Mouse (Mus musculus): Measurements from ENCODE around the gene Me1.

The Me1 gene

DNA sequence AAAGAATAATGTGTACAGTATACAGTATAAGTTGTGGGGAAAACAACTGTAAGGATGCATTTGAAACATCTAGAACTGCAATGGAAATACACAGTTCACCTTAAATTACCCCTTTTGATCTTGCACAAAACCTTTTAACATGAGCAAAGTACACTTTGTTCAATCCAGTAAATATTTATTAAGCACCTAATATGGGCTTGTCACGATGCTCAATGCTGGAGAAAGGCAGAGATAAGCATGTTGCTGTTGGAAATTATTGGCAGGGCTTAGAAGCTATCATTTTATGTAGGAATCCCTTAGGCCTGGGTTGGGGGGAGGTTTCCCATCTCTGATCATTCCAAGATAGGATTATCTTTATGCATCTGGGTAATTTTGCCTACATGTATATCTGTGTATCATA lies 11.7 kb upstream of the Me1 start:
- no peak for DNase-seq (ENCODE audit: low spot score)

DNA sequence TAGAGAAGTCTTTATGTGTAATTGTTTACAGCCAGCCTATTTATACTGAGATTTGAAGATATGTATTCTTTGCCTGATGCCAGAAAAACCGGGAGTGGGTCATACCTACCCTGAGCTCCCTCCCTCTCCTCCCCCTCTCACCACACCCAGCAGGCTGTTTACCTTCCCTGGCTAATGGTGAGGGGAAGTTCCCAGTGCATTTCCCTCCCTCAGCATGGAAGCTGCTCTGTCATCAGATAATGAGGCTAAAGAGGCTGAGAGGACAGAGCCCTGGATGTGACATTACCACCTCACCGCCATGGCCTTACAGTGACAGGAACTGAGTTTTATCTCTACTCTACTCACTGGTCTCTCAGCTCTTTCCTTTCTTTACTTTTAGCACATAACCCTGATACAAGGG lies 6.1 kb upstream of the Me1 start:
- peak; percentile 34 for DNase-seq (ENCODE audit: low spot score)

- DNase-seq (ENCODE audit: low spot score): no peak
Observed at GRCm38 (mm10) chr9:86701264-86701663, 5.5 kb upstream of the Me1 start.

DNA sequence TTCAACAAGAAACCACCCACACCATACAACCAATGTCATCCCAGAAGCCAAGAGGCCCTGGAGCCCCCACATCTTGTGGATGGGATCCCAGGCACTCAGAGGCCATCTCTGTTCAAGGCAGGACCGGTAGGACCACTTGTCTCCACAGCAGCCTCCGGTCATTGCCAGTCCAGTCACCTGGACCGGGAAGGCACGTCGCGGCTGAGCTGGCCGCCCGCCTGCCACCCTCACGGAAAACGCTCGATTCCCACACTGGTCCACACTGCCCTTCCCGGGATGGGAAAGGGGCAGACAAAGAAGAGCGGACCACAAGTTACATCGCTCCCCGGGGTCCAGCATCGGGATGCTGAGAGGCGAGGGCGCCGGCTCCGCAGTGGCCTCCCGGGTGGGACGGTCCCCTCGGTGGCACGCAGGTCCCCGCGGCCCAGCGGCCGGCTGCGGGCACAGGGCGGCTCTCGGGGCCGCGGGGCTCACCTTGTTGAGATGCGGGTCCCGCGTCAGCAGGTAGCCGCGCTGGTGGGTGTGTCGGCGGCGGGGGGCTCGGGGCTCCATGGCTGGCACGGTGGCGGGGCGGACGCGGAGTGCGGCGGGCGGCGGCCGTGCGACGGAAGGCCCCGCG lies 445 bp downstream of the Me1 start:
- DNase-seq (ENCODE audit: low spot score): peak; percentile 27

DNA sequence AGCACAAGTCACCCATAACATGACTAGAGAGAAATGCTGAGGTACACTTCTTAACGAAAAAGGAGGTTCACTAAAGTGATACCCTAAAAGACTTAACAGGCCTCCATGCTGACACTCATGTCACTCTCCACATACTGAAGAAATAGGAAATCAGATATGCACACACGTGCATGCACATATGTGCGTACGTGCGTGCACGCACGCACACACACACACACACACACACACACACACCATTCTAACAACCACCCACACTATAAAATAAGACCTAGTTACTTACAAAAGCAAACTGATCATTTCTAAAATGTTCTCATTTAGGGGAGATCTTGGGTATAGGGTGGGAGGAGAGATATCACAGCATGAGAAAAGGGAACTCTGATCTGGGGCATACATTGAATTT lies 1.1 kb downstream of the Me1 start:
- DNase-seq (ENCODE audit: low spot score): no peak

DNA sequence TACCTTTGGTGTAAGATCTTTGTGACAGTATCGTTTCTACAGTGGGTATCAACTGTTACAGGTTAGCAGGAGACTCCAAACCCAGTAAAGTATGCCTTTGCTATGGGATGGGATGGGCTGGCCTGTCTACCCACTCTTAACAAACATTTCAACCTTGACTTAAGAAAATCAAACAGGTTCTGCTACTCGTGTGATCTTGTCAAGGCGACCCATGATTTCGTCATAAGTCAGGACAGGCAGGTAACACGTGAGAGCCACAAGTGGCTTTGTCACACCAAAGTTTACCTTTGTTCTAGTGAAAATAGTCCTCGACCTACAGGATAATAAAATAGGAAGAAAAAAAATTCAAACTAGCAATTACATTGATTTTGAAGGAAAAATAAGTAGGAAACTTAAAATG lies 1.8 kb downstream of the Me1 start:
- no peak for DNase-seq (ENCODE audit: low spot score)

DNA sequence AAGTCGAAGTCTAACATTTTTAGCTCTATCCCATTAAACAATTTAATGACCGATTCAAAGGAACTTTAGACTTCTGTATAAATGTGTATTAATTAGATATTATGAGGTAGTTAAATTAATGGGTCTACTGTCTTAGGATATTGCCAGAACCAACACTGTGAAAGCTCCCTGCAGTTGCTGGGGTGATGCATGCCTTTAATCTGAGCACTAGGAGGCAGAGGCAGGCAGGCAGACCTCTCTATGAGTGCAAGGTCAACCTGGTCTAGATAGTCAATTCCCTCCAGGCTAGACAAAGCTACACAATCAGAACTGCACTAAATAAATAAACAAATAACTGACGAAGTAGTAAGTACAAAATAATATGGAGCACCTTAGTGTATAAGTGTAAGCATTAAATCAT lies 3.1 kb downstream of the Me1 start:
- DNase-seq (ENCODE audit: low spot score): no peak

- no peak for DNase-seq (ENCODE audit: low spot score)
Observed at GRCm38 (mm10) chr9:86692251-86692650, 3.5 kb downstream of the Me1 start.

- no peak for DNase-seq (ENCODE audit: low spot score)
Observed at GRCm38 (mm10) chr9:86691101-86691500, 4.7 kb downstream of the Me1 start.

GRCm38 (mm10) chr9:86683713-86684209 lies 12.0 kb downstream of the Me1 start:
- DNase-seq (ENCODE audit: low spot score): no peak

DNA sequence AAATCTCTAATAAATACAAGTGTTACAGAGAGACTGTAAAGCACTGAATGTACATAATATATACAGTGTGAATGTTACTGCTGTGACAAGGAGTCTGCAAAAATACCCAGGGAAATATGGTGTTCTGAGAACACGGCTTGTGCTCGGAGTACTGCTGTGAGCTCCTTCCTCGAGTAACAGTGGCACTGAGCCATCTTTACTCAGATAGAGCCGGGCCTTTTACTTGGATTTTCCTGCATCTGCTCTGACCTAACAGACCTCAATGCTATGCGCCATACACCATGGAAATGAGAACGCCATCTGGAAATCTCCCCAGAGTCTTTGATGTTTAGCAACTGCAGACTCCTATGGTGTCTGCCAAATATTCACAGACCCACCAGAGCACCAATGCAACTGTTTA lies 12.9 kb downstream of the Me1 start:
- no peak for DNase-seq (ENCODE audit: low spot score)

- DNase-seq (ENCODE audit: low spot score): no peak
Observed at GRCm38 (mm10) chr9:86682278-86682677, 13.5 kb downstream of the Me1 start.

DNA sequence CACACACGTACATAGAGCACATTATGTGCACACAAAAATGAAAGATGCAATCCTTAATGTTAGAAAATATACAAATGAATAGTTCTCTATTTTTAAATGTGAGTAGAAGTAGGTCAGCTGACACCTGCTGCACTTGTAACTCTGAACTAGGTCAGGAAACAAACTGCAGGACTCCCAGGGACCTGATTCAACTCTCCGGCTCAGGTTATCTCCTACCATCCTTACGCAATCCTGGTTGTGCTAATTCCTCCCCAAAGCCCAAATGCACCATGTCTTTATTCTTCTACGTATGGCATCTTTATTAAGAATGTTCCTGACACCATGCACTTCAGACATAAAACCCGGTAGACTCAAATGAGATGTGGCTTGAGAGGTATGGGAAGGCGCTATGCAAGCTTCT lies 15.3 kb downstream of the Me1 start:
- no peak for DNase-seq (ENCODE audit: low spot score)

GRCm38 (mm10) chr9:86679843-86680417 lies 15.8 kb downstream of the Me1 start:
- DNase-seq (ENCODE audit: low spot score): no peak

DNA sequence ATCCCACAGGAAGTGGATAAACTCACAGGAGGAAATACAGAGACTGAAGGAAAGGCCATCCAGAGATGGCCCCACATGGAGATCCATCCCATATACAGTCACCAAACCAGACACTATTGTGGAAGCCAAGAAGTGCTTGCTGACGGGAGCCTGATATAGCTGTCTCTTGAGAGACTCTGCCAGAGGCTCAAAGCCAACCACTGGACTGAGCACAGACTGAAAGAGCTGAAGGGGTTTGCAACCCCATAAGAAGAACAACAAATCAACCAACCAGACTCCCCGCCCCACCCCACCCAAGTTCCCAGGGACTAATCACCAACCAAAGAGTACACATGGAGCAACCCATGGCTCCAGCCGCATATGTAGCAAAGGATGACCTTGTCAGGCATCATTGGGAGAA lies 19.5 kb downstream of the Me1 start:
- no peak for DNase-seq (ENCODE audit: low spot score)

- no peak for DNase-seq (ENCODE audit: low spot score)
Observed at GRCm38 (mm10) chr9:86675426-86675825, 20.3 kb downstream of the Me1 start.

DNA sequence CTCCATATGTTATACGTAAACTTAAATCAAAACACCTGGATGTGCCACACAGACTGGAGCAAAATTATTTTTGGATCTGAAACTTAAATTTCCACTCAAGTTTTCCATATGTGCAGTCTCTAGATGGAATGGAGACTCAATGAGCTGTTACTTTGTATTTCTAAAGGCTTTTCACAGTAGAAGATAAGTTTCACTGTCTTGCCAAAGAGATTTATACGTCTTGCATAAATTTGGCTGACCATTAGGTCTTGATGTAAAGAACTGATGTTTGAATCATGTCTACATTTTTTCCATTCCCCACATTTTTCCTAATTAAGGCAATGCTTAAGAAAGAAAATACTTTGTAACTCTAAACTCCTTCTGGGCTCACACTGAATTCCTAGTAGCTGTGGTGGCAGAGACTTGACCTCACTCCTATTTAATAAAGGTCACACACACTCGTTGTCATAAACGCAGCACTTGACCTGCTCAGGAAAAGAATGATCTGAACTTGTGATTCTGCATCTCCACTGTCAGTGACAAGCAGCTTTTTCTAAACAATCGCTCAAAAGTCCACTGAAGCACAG lies 22.8 kb downstream of the Me1 start:
- no peak for DNase-seq (ENCODE audit: low spot score)

- DNase-seq (ENCODE audit: low spot score): no peak
Observed at GRCm38 (mm10) chr9:86668590-86669252, 27.0 kb downstream of the Me1 start.

DNA sequence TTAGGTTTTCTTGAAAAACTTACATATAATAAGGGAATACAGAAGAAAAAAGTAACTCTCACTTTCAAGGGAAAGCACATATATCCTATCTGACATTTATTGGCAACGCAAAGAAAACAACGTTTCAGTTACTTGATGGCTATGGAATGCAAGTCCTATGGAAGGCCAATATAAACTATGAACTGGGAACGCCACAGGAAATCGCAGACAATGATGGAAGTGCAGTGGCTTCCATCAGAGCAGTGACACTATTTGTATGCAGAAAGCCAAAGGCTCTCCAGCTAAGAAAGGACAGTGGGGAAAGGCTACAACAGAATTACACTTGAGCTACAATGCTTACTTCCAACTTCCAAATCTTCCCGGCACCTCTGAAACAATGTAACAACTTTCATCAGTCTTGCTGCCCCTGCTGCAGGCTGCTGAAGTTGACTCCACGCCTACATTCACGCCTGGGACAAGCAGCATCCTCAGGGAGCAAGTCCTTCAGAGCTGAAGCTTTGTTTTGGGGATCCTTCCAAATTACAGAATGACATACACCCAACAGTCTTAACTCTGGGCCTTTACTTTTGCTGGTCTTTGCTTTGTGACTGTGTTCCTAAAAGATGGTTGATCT lies 28.5 kb downstream of the Me1 start:
- no peak for DNase-seq (ENCODE audit: low spot score)

DNA sequence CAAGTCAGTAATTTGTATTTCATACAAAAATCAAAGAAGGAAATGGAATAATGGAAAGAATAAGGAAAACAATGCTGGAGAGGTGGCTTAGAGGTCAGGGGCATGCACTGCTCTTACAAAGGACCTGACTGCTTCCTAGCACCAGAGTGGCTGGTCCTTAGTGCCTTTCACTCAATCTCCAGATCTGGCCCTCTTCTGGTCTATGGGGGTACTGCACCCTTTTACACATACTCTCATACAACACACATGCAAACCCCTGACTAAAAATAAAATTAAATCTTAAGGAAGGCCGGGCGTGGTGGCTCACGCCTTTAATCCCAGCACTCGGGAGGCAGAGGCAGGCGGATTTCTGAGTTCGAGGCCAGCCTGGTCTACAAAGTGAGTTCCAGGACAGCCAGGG lies 34.1 kb downstream of the Me1 start:
- no peak for DNase-seq (ENCODE audit: low spot score)

GRCm38 (mm10) chr9:86661266-86661665 lies 34.5 kb downstream of the Me1 start:
- no peak for DNase-seq (ENCODE audit: low spot score)

GRCm38 (mm10) chr9:86660327-86660726 lies 35.4 kb downstream of the Me1 start:
- DNase-seq (ENCODE audit: low spot score): no peak

- no peak for DNase-seq (ENCODE audit: low spot score)
Observed at GRCm38 (mm10) chr9:86658347-86658746, 37.4 kb downstream of the Me1 start.

Measured in urinary bladder, postnatal 14 days (tissue).